Mouse (Mus musculus) embryonic facial prominence, embryonic 10.5 days (tissue): ENCODE results near the gene BC003965. TPM values are rescaled to one million over a fixed set of nuclear protein-coding genes. Genes with fewer than 3 reads are reported as not detected.
"Not testable (repeated sequence)": the region's sequence is repeated elsewhere in the genome, so short reads cannot be mapped to it uniquely, and the experiment has no call there.

Source experiments
- DNase-seq: peaks from one replicate; pipeline ENCODE4 v3.0.0-alpha.2; 2017; ENCODE audit warnings: low spot score
- H3K27ac ChIP-seq: fragments of 300-500 bp; sonication (generic); replicated peaks from 2 replicates; pipeline ENCODE4 v1.5.1; 2016; ENCODE audit warnings: mild to moderate bottlenecking
- H3K27me3 ChIP-seq: fragments of 300-500 bp; sonication (generic); replicated peaks from 2 replicates; pipeline ENCODE4 v1.6.1; 2016; ENCODE audit warnings: low read depth, mild to moderate bottlenecking; ENCODE audit not compliant: poor library complexity, severe bottlenecking
- H3K36me3 ChIP-seq: fragments of 300-500 bp; sonication (generic); replicated peaks from 2 replicates; pipeline ENCODE4 v1.6.1; 2016; ENCODE audit warnings: mild to moderate bottlenecking, moderate library complexity
- H3K4me1 ChIP-seq: fragments of 300-500 bp; sonication (generic); 2 replicates; pipeline ENCODE4 v1.6.1; 2016
- H3K4me3 ChIP-seq: fragments of 300-500 bp; sonication (generic); 2 replicates; pipeline ENCODE4 v1.5.1; 2016; ENCODE audit warnings: mild to moderate bottlenecking, moderate library complexity
- H3K9me3 ChIP-seq: fragments of 300-500 bp; sonication (generic); 2 replicates; pipeline ENCODE4 v1.6.1; 2016; ENCODE audit warnings: mild to moderate bottlenecking
- WGBS: fragments of 180-500 bp; shearing (Covaris S2); methylation state at CpG from one replicate; pipeline ENCODE4 v1.1.7; 2016; 5-methylcytosine and 5-hydroxymethylcytosine counted together
- polyA plus RNA-seq: library from polyadenylated mRNA; unstranded; fragments of >200 nt; fragmentation: Nextera tagmentation; extraction: Ambion mirVana; gene quantifications from 2 replicates; pipeline ENCODE4 v1.2.1, GENCODE M21; 2016

The BC003965 gene
- polyA plus RNA-seq, 1 experiment from 2014 or later, result 35.5 TPM

GRCm38 (mm10) chr17:25221821-25222503, 37.6 kb downstream of the BC003965 start:
- no peaks in the 10 kb centered on the region for H3K9me3 ChIP-seq

GRCm38 (mm10) chr17:25222504-25222940, 38.2 kb downstream of the BC003965 start:
- WGBS, result 10% methylated on average over 19 of the region's 28 CpGs
- peaks cover 18% of the 10 kb centered on the region for H3K4me1 ChIP-seq
- not testable (repeated sequence) for H3K9me3 ChIP-seq, DNase-seq
- peak overlapping the region; percentile 60 for H3K4me3 ChIP-seq
- H3K36me3 ChIP-seq, result peaks cover 67% of the 10 kb centered on the region
- 0 out of 2 replicates have a peak, but pooled peaks cover 17% of the 10 kb centered on the region for H3K27me3 ChIP-seq
- H3K27ac ChIP-seq, result peak overlapping the region; percentile 42; the same call in 1 of the 2 replicates

More at GRCm38 (mm10) chr17:25221821-25222503, 37.6 kb downstream of the BC003965 start:
- H3K36me3 ChIP-seq, result peaks cover 64% of the 10 kb centered on the region
- H3K4me1 ChIP-seq, result peaks cover 18% of the 10 kb centered on the region
- peak; percentile 74 for DNase-seq
- H3K27ac ChIP-seq, result peak overlapping the region; percentile 61
- H3K4me3 ChIP-seq, result peak overlapping the region; percentile 60
- under 1% methylated on average over 25 of the region's 30 CpGs for WGBS
- 0 out of 2 replicates have a peak, but pooled peaks cover 17% of the 10 kb centered on the region for H3K27me3 ChIP-seq

- 47% methylated on average over 6 of the region's 6 CpGs for WGBS
- H3K27ac ChIP-seq, result peak overlapping the region; percentile 42; the same call in 1 of the 2 replicates
- no peak for DNase-seq
Observed at GRCm38 (mm10) chr17:25222951-25223601, 38.7 kb downstream of the BC003965 start.

GRCm38 (mm10) chr17:25224586-25225222, 40.4 kb downstream of the BC003965 start:
- peaks cover 71% of the 10 kb centered on the region for H3K36me3 ChIP-seq

More at GRCm38 (mm10) chr17:25222951-25223601, 38.7 kb downstream of the BC003965 start:
- peak overlapping the region; percentile 60 for H3K4me3 ChIP-seq
- H3K36me3 ChIP-seq, result peaks cover 67% of the 10 kb centered on the region
- no peaks in the 10 kb centered on the region for H3K9me3 ChIP-seq
- H3K27me3 ChIP-seq, result 0 out of 2 replicates have a peak, but pooled peaks cover 17% of the 10 kb centered on the region
- peaks cover 18% of the 10 kb centered on the region for H3K4me1 ChIP-seq

GRCm38 (mm10) chr17:25225659-25226058, 41.3 kb downstream of the BC003965 start:
- no peak overlapping the region for H3K4me3 ChIP-seq
- H3K27ac ChIP-seq, result no peak overlapping the region
- WGBS, result 84% methylated on average over 4 of the region's 4 CpGs
- H3K4me1 ChIP-seq, result peaks cover 18% of the 10 kb centered on the region
- DNase-seq, result no peak
- H3K9me3 ChIP-seq, result no peaks in the 10 kb centered on the region
- H3K27me3 ChIP-seq, result 0 out of 2 replicates have a peak, but pooled peaks cover 13% of the 10 kb centered on the region
- peaks cover 71% of the 10 kb centered on the region for H3K36me3 ChIP-seq

More at GRCm38 (mm10) chr17:25224586-25225222, 40.4 kb downstream of the BC003965 start:
- H3K4me1 ChIP-seq, result peaks cover 18% of the 10 kb centered on the region
- WGBS, result 90% methylated on average over 7 of the region's 7 CpGs
- H3K27me3 ChIP-seq, result 0 out of 2 replicates have a peak, but pooled peaks cover 17% of the 10 kb centered on the region
- no peak overlapping the region for H3K27ac ChIP-seq
- no peak for DNase-seq
- no peaks in the 10 kb centered on the region for H3K9me3 ChIP-seq
- no peak overlapping the region for H3K4me3 ChIP-seq

GRCm38 (mm10) chr17:25227991-25228390, 43.6 kb downstream of the BC003965 start:
- Histone ChIP-seq H3K9me3 (no peaks in the 10 kb centered on the region), H3K36me3 (peaks cover 75% of the 10 kb centered on the region), H3K27ac (no peak overlapping the region), H3K4me1 (no peaks in the 10 kb centered on the region), H3K4me3 (no peak overlapping the region), H3K27me3 (0 out of 2 replicates have a peak, but pooled peaks cover 2% of the 10 kb centered on the region)
- 84% methylated on average over 5 of the region's 5 CpGs for WGBS
- no peak for DNase-seq

- not testable (repeated sequence) for H3K4me3 ChIP-seq, H3K9me3 ChIP-seq, H3K4me1 ChIP-seq, DNase-seq, H3K27ac ChIP-seq, H3K27me3 ChIP-seq
- H3K36me3 ChIP-seq, result peaks cover 71% of the 10 kb centered on the region
- WGBS, result 80% methylated on average over 17 of the region's 17 CpGs
Observed at GRCm38 (mm10) chr17:25230014-25230655, 45.8 kb downstream of the BC003965 start.

GRCm38 (mm10) chr17:25230700-25231099, 46.3 kb downstream of the BC003965 start:
- H3K27ac ChIP-seq, result no peak overlapping the region
- 93% methylated on average over 3 of the region's 3 CpGs for WGBS
- no peak for DNase-seq
- no peaks in the 10 kb centered on the region for H3K9me3 ChIP-seq
- no peak overlapping the region for H3K4me3 ChIP-seq
- no peaks in the 10 kb centered on the region for H3K27me3 ChIP-seq
- peaks cover 71% of the 10 kb centered on the region for H3K36me3 ChIP-seq
- H3K4me1 ChIP-seq, result no peaks in the 10 kb centered on the region

- H3K27ac ChIP-seq, H3K4me3 ChIP-seq, H3K27me3 ChIP-seq, H3K4me1 ChIP-seq, DNase-seq, H3K9me3 ChIP-seq: not testable (repeated sequence)
- WGBS, result 88% methylated on average over 6 of the region's 11 CpGs
- H3K36me3 ChIP-seq, result peaks cover 70% of the 10 kb centered on the region
Observed at GRCm38 (mm10) chr17:25231621-25232020, 47.3 kb downstream of the BC003965 start.

GRCm38 (mm10) chr17:25235635-25236034, 51.3 kb downstream of the BC003965 start:
- Histone ChIP-seq H3K27ac (no peak overlapping the region), H3K27me3 (no peaks in the 10 kb centered on the region), H3K4me3 (no peak overlapping the region), H3K4me1 (peaks cover 12% of the 10 kb centered on the region), H3K36me3 (peaks cover 38% of the 10 kb centered on the region), H3K9me3 (no peaks in the 10 kb centered on the region)
- WGBS, result 81% methylated on average over 9 of the region's 9 CpGs
- DNase-seq, result no peak
